Mouse (Mus musculus) spleen, adult 2 months (tissue): Measurements from ENCODE around the gene Gstm5. TPM values are rescaled to one million over a fixed set of nuclear protein-coding genes. Genes with fewer than 3 reads are reported as not detected.

Experiments
- DNase-seq, 2 experiments: peaks; one replicate each; pipeline versions ENCODE4 v3.0.0 to v3.0.0-alpha.2; 2012 to 2021; ENCODE audit warnings: low spot score in 2 of 2, low read depth in 1 of 2
- H3K27ac ChIP-seq: fragments of 200-500 bp; 2 replicates; pipeline ENCODE4 v1.5.1; 2012; ENCODE audit warnings: low read length, inconsistent platforms; ENCODE audit not compliant: insufficient read depth
- H3K27me3 ChIP-seq: fragments of 200-500 bp; 2 replicates; pipeline ENCODE4 v1.6.1; 2012; ENCODE audit warnings: mild to moderate bottlenecking, moderate library complexity, low read length, inconsistent platforms; ENCODE audit not compliant: control insufficient read depth, insufficient read depth
- H3K36me3 ChIP-seq: fragments of 200-500 bp; 2 replicates; pipeline ENCODE4 v1.6.1; 2012; ENCODE audit warnings: mild to moderate bottlenecking, low read length, inconsistent platforms; ENCODE audit not compliant: control insufficient read depth, insufficient read depth
- H3K4me1 ChIP-seq: fragments of 200-500 bp; 2 replicates; pipeline ENCODE4 v1.6.1; 2011; ENCODE audit warnings: inconsistent platforms; ENCODE audit not compliant: control insufficient read depth, insufficient read depth, insufficient read length
- H3K4me3 ChIP-seq: fragments of 200-500 bp; 2 replicates; pipeline ENCODE4 v1.5.1; 2011; ENCODE audit warnings: mild to moderate bottlenecking, inconsistent platforms; ENCODE audit not compliant: insufficient read depth, insufficient read length; ENCODE audit errors: extremely low read depth
- CTCF ChIP-seq: fragments of 200-500 bp; IDR thresholded peaks from 2 replicates; pipeline ENCODE4 v1.5.1; 2011; ENCODE audit warnings: mild to moderate bottlenecking, inconsistent platforms; ENCODE audit not compliant: insufficient read depth, insufficient read length, insufficient replicate concordance; ENCODE audit errors: extremely low read depth
- POLR2A ChIP-seq: fragments of 200-500 bp; IDR thresholded peaks from 2 replicates; pipeline ENCODE4 v1.6.1; 2011; ENCODE audit warnings: low read depth, low read length, inconsistent platforms
- WGBS: fragments of 180-500 bp; shearing (Covaris S2); methylation state at CpG from one replicate; pipeline ENCODE4 v1.1.7; 2018; 5-methylcytosine and 5-hydroxymethylcytosine counted together
- polyA plus RNA-seq: library from polyadenylated mRNA; depleted of rRNA; stranded (reverse); fragments of >200 nt; gene quantifications from 2 replicates; pipeline ENCODE4 v1.2.3, GENCODE M21; 2012

The Gstm5 gene
- polyA plus RNA-seq, 1 experiment, result 5.9 TPM

DNA sequence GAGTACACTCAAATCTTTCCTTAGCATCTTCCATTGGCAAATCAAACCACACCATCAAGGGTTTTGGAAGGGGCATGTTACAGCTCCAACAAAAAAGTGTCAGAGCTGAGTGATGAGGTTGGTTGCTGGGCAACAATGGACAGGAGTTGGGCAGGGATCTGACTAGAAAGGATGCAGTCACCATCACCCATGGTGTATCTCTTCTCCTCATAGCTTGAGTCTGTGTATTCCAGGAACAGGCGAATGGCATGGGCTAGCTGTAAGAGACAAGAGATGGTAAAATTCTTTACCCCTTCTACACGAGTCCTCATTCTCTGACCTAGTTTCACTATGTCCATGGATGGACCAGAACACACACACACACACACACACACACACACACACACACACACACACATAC is 35.5 kb downstream of the Gstm5 start:
- H3K27ac ChIP-seq, result no peak overlapping the region
- no peaks in the 10 kb centered on the region for H3K27me3 ChIP-seq
- DNase-seq, result no peak
- 0 out of 2 replicates have a peak overlapping the region, but pooled peaks have one; percentile 17 for H3K4me3 ChIP-seq
- H3K36me3 ChIP-seq, result no peaks in the 10 kb centered on the region
- 71% methylated on average over 2 of the region's 2 CpGs for WGBS
- no peak for TF ChIP-seq POLR2A
- H3K4me1 ChIP-seq, result peaks cover 2% of the 10 kb centered on the region; the same call in 1 of the 2 replicates

DNA sequence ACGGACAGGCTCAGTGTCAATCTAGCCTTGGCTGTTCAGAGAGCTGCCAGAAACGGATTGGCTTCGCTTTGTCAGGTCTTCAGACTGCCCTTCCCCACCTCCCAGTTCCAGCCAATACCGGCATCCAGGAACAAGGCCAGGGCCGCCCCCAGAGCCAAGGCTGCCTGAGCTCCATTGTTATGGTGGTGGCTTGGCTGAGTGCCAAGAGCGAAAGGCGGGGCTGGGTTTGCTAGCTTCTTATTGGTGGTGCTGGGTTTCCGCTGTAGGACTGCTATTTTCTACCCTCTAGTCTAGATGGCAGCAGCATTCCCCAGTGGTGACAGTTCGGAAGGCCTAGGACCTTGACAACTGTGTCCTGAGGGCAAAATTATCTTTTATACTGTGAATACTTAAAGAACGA is 36.0 kb downstream of the Gstm5 start, which contains the start of gene Gstm7:
TSS of gene Gstm7 (minus strand) at position 148 of the 400 bp plus-strand sequence.
- no peaks in the 10 kb centered on the region for H3K27me3 ChIP-seq
- H3K27ac ChIP-seq, result no peak within 1 kb of the TSS

DNA sequence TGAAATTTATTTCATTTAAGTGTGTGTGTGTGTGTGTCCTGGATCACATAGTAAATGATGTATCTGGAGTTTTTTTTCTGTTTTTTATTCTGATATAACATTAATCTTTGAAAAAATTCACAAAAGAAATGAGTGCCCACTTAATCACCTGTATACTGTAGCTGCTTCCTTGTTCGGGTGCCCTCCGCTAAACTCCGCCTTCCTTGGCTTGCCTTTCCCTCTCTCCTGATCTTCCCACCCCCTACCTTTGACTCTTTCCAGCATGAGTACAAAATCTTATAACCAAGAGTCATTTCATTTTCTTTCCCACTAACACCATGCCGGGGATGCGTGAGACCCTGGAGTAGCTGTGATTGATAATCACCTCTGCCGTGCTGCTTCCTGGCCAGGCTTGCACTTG is 36.5 kb downstream of the Gstm5 start:
- 85% methylated on average over 6 of the region's 6 CpGs for WGBS
- no peak overlapping the region for H3K27ac ChIP-seq
- TF ChIP-seq POLR2A, result no peak
- no peak for TF ChIP-seq CTCF
- H3K27me3 ChIP-seq, result no peaks in the 10 kb centered on the region
- no peak for DNase-seq
- no peaks in the 10 kb centered on the region for H3K36me3 ChIP-seq
- no peak overlapping the region for H3K4me3 ChIP-seq
- peaks cover 2% of the 10 kb centered on the region; the same call in 1 of the 2 replicates for H3K4me1 ChIP-seq

More for the DNA sequence above, 36.0 kb downstream of the Gstm5 start, which contains the start of gene Gstm7:
- DNase-seq, result peak; percentile 8 to 71
- Histone ChIP-seq H3K36me3 (no peaks in the 10 kb centered on the region), H3K4me3 (0 out of 2 replicates have a peak within 1 kb of the TSS, but pooled peaks have one; percentile 17), H3K4me1 (peaks cover 2% of the 10 kb centered on the region; the same call in 1 of the 2 replicates)
- no peak for TF ChIP-seq CTCF
- TF ChIP-seq POLR2A, result no peak
- WGBS, result 23% methylated on average over 10 of the region's 10 CpGs

DNA sequence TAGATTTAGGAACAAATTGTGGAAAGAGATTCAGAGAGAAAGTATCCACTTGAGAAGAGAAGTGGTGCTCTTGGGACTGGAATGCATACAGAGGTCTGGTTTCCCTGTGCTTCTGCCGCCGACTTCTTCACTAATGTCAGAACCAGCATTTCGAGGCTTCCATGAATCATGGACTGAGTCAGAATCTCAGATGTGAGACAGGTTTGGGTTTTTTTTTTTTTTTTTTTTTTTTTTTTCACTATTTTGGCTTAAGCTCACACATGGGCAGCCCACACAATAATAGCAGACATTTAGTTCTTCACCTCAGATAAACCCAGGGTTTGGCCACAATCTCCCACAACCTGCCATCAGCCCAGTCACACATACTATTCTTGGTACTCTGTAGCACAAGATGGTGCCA is 39.6 kb downstream of the Gstm5 start:
- Histone ChIP-seq H3K27me3 (no peaks in the 10 kb centered on the region), H3K27ac (no peak overlapping the region), H3K36me3 (no peaks in the 10 kb centered on the region), H3K4me1 (peaks cover 2% of the 10 kb centered on the region; the same call in 1 of the 2 replicates), H3K4me3 (no peak overlapping the region)
- WGBS, result 89% methylated on average over 3 of the region's 3 CpGs
- DNase-seq, result no peak
- TF ChIP-seq CTCF (no peak), POLR2A (no peak)

DNA sequence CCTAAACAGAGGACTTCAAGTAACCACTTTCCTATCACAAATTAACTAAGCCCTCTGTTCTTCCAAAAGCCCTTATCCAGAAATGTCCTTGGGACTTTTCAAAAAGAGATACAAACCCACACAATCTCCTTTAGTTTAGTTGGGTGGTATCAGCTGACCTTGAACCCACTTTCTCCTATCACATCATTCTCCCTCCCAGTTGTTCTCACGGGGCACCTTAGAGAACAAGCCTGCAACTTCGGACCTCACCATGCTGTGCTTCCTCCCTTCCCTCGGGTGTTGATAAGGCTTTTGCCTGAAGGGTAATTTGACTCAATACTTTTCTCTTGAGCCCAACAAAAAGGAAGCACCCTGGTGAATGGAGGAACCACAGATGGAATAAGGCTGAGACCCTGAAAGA is 40.3 kb downstream of the Gstm5 start:
- TF ChIP-seq POLR2A, result no peak
- no peak for TF ChIP-seq CTCF
- H3K27ac ChIP-seq, result no peak overlapping the region
- 53% methylated on average over 3 of the region's 3 CpGs for WGBS
- H3K27me3 ChIP-seq, result no peaks in the 10 kb centered on the region
- peaks cover 2% of the 10 kb centered on the region; the same call in 1 of the 2 replicates for H3K4me1 ChIP-seq
- H3K4me3 ChIP-seq, result no peak overlapping the region
- no peak for DNase-seq
- no peaks in the 10 kb centered on the region for H3K36me3 ChIP-seq

DNA sequence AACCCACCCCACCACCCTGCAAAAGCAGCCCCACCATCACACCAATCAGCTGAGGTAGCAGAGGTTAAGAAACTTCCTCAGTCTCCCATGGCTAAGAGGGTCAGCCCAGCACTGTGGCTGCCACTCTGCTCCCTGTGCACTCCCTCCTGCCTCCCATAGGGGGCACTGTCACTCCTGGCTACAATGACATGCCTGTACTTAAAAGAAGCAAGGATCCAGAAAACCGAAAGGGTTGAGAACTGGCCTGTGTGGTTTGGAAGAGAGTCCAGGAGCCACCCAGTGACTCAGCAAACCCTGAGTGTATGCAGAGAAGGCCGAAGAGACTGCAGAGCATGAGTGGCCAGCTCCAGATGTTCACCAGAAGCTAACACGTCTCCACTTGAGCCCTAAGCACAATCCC is 43.8 kb downstream of the Gstm5 start:
- H3K4me1 ChIP-seq, result no peaks in the 10 kb centered on the region
- peak in 1 of 2 experiments; percentile 33 for DNase-seq
- H3K36me3 ChIP-seq, result no peaks in the 10 kb centered on the region
- no peaks in the 10 kb centered on the region for H3K27me3 ChIP-seq
- WGBS, result 17% methylated on average over 3 of the region's 3 CpGs
- H3K4me3 ChIP-seq, result no peak overlapping the region
- H3K27ac ChIP-seq, result no peak overlapping the region
- peak; percentile 51; the same call in 1 of the 2 replicates for TF ChIP-seq CTCF
- no peak for TF ChIP-seq POLR2A

DNA sequence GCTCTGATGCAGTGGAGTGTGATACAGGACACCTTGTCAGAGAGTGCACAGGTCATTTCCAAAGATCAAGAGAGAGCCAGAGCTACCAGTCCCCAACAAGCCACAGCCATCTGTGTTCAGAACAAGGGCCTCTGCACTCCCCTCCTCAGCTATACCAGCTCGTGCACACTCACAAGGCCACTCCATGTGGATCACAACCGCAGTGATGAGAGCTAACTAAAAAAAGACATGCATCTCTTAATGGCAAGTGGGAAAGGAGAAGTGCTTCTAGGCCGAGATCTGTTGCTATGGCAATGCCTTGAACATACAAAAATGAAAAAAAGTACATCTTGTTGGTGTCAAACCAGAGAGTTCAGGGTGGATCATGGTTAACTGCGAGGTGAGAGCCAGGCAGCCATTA is 44.2 kb downstream of the Gstm5 start:
- H3K27me3 ChIP-seq, result no peaks in the 10 kb centered on the region
- TF ChIP-seq CTCF, result no peak
- no peak for TF ChIP-seq POLR2A
- 16% methylated on average over 4 of the region's 4 CpGs for WGBS
- no peaks in the 10 kb centered on the region for H3K36me3 ChIP-seq
- H3K4me3 ChIP-seq, result no peak overlapping the region
- no peak overlapping the region for H3K27ac ChIP-seq
- H3K4me1 ChIP-seq, result no peaks in the 10 kb centered on the region
- DNase-seq, result no peak
